Mouse (Mus musculus): ENCODE data around the gene Comt. TPM values are rescaled to one million over a fixed set of nuclear protein-coding genes. Genes with fewer than 3 reads are reported as not detected.

The Comt gene
- total and polyA plus RNA-seq, 3 experiments, result 36.7 to 51.1 (median 47.5) TPM

- ATAC-seq (ENCODE audit: extremely low read depth, insufficient number of reproducible peaks, low FRiP score, poor library complexity, severe bottlenecking) (no peak), DNase-seq (ENCODE audit: low spot score) (no peak)
- peaks cover 14% of the 10 kb centered on the region for H3K9me3 ChIP-seq (replicated peaks)
- peaks cover 17% of the 10 kb centered on the region for H3K4me1 ChIP-seq (ENCODE audit: insufficient read depth, low read depth, low read length)
- no peaks in the 10 kb centered on the region for H3K27me3 ChIP-seq (ENCODE audit: insufficient read depth, low read length)
- H3K4me3 ChIP-seq (ENCODE audit: low read depth, low read length), result no peak overlapping the region
- no peaks in the 10 kb centered on the region for H3K36me3 ChIP-seq (replicated peaks)
- no peak for TF ChIP-seq POLR2AphosphoS5 (IDR thresholded peaks at IDR 0.05; ENCODE audit: insufficient replicate concordance, low read depth, low read length)
- TF ChIP-seq GATA1 (IDR thresholded peaks at IDR 0.05; ENCODE audit: borderline replicate concordance, low read length), result no peak
- TF ChIP-seq CTCF (IDR thresholded peaks at IDR 0.05; ENCODE audit: low read depth, low read length), result no peak
- TF ChIP-seq TAL1 (conservative IDR thresholded peaks at IDR 0.05; ENCODE audit: low read depth, low read length), result no peak
- TF ChIP-seq GATA2 (IDR thresholded peaks at IDR 0.05; ENCODE audit: borderline replicate concordance, low read depth, low read length), result no peak
Observed at GRCm38 (mm10) chr16:18362948-18363347, 63.7 kb downstream of the Comt start.

GRCm38 (mm10) chr16:18360151-18360805 lies 66.4 kb downstream of the Comt start:
- peaks cover 23% of the 10 kb centered on the region for H3K4me1 ChIP-seq (ENCODE audit: insufficient read depth, low read depth, low read length)
- no peaks in the 10 kb centered on the region for H3K27me3 ChIP-seq (ENCODE audit: insufficient read depth, low read length)
- no peak for DNase-seq (ENCODE audit: low spot score)
- no peaks in the 10 kb centered on the region for H3K36me3 ChIP-seq (replicated peaks)
- no peak overlapping the region for H3K4me3 ChIP-seq (ENCODE audit: low read depth, low read length)
- ATAC-seq (ENCODE audit: extremely low read depth, insufficient number of reproducible peaks, low FRiP score, poor library complexity, severe bottlenecking), result no peak
- H3K9me3 ChIP-seq (replicated peaks), result peaks cover 12% of the 10 kb centered on the region
- TF ChIP-seq TAL1 (conservative IDR thresholded peaks at IDR 0.05; ENCODE audit: low read depth, low read length), result no peak
- TF ChIP-seq POLR2AphosphoS5 (IDR thresholded peaks at IDR 0.05; ENCODE audit: insufficient replicate concordance, low read depth, low read length), result no peak
- no peak for TF ChIP-seq GATA2 (IDR thresholded peaks at IDR 0.05; ENCODE audit: borderline replicate concordance, low read depth, low read length)
- no peak for TF ChIP-seq GATA1 (IDR thresholded peaks at IDR 0.05; ENCODE audit: borderline replicate concordance, low read length)
- no peak for TF ChIP-seq CTCF (IDR thresholded peaks at IDR 0.05; ENCODE audit: low read depth, low read length)

DNA sequence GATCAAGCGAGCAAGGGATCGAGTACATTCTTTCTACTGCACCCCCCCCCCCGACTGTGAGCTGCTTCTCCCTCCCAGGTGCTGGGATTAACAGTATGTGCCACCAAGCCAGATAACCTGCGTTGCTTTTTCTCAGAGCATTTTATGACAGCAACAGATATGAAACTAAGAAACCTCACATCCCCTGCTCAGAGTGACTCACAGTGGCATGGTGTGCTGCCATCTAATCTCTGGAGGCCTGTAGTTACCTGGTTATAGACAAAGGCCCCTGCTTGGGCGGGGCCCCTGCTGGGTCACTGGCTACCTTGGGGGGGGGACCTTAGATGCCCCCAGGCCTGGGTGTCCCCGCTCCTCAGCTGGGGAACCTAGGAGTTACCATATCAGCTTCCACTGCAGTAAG lies 68.7 kb downstream of the Comt start:
- Histone ChIP-seq H3K27me3 (ENCODE audit: insufficient read depth, low read length) (no peaks in the 10 kb centered on the region), H3K36me3 (replicated peaks) (no peaks in the 10 kb centered on the region), H3K9me3 (replicated peaks) (peaks cover 8% of the 10 kb centered on the region), H3K4me3 (ENCODE audit: low read depth, low read length) (no peak overlapping the region), H3K4me1 (ENCODE audit: insufficient read depth, low read depth, low read length) (peaks cover 37% of the 10 kb centered on the region)
- ATAC-seq (ENCODE audit: extremely low read depth, insufficient number of reproducible peaks, low FRiP score, poor library complexity, severe bottlenecking) (no peak), DNase-seq (ENCODE audit: low spot score) (no peak)
- no peak for TF ChIP-seq GATA1 (IDR thresholded peaks at IDR 0.05; ENCODE audit: borderline replicate concordance, low read length)
- no peak for TF ChIP-seq POLR2AphosphoS5 (IDR thresholded peaks at IDR 0.05; ENCODE audit: insufficient replicate concordance, low read depth, low read length)
- TF ChIP-seq CTCF (IDR thresholded peaks at IDR 0.05; ENCODE audit: low read depth, low read length), result no peak
- no peak for TF ChIP-seq GATA2 (IDR thresholded peaks at IDR 0.05; ENCODE audit: borderline replicate concordance, low read depth, low read length)
- TF ChIP-seq TAL1 (conservative IDR thresholded peaks at IDR 0.05; ENCODE audit: low read depth, low read length), result no peak

DNA sequence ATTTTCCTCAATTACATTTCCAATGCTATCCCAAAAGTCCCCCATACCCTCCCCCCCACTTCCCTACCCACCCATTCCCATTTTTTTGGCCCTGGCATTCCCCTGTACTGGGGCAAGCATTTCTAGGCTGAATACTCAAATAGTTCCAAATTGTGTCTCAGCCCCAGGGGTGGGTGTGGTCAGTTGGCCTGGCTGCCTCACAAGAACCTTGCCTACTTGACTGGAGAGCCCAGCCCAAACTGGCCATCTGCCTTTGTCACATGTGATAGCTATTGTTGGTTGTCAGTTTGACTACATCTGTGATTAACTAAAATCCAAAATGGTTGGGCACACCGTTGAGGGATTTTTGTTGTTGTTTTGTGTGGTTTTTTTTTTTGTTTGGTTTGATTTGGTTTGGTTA lies 69.7 kb downstream of the Comt start:
- TF ChIP-seq POLR2AphosphoS5 (IDR thresholded peaks at IDR 0.05; ENCODE audit: insufficient replicate concordance, low read depth, low read length), result no peak
- TF ChIP-seq GATA2 (IDR thresholded peaks at IDR 0.05; ENCODE audit: borderline replicate concordance, low read depth, low read length), result no peak
- no peak for TF ChIP-seq CTCF (IDR thresholded peaks at IDR 0.05; ENCODE audit: low read depth, low read length)
- no peak for TF ChIP-seq GATA1 (IDR thresholded peaks at IDR 0.05; ENCODE audit: borderline replicate concordance, low read length)
- no peak for TF ChIP-seq TAL1 (conservative IDR thresholded peaks at IDR 0.05; ENCODE audit: low read depth, low read length)
- H3K4me1 ChIP-seq (ENCODE audit: insufficient read depth, low read depth, low read length), result peaks cover 43% of the 10 kb centered on the region
- no peak for DNase-seq (ENCODE audit: low spot score)
- H3K36me3 ChIP-seq (replicated peaks), result no peaks in the 10 kb centered on the region
- H3K9me3 ChIP-seq (replicated peaks), result peaks cover 8% of the 10 kb centered on the region
- no peak overlapping the region for H3K4me3 ChIP-seq (ENCODE audit: low read depth, low read length)
- no peak for ATAC-seq (ENCODE audit: extremely low read depth, insufficient number of reproducible peaks, low FRiP score, poor library complexity, severe bottlenecking)
- no peaks in the 10 kb centered on the region for H3K27me3 ChIP-seq (ENCODE audit: insufficient read depth, low read length)

Other genes with a start within 250 kb of the Comt start
- gene Ccdc188, start 209.0 kb downstream of the Comt start, total RNA-seq (2014; fragmentation: Nextera tagmentation), result not detected in 2 replicates
- not detected in 2 replicates for gene Ccdc188, start 209.0 kb downstream of the Comt start, total RNA-seq (2017)
- not detected in 2 replicates for gene Ccdc188, start 209.0 kb downstream of the Comt start, polyA plus RNA-seq (2012)
- 0.45 and 1.5 TPM in 2 replicates for gene Zdhhc8, start 191.7 kb downstream of the Comt start, total RNA-seq (2014; fragmentation: Nextera tagmentation)
- gene Zdhhc8, start 191.7 kb downstream of the Comt start, total RNA-seq (2017), result 0.46 and 0.71 TPM in 2 replicates
- 4.7 and 5.7 TPM in 2 replicates for gene Zdhhc8, start 191.7 kb downstream of the Comt start, polyA plus RNA-seq (2012)
- 72.5 and 76.6 TPM in 2 replicates for gene Trmt2a, start 178.2 kb downstream of the Comt start, total RNA-seq (2014; fragmentation: Nextera tagmentation)
- 107 and 122 TPM in 2 replicates for gene Trmt2a, start 178.2 kb downstream of the Comt start, total RNA-seq (2017)
- gene Trmt2a, start 178.2 kb downstream of the Comt start, polyA plus RNA-seq (2012), result 86.8 and 91.4 TPM in 2 replicates
- gene Ranbp1, start 178.1 kb downstream of the Comt start, total RNA-seq (2014; fragmentation: Nextera tagmentation), result 543 and 645 TPM in 2 replicates
- gene Ranbp1, start 178.1 kb downstream of the Comt start, total RNA-seq (2017), result 405 and 431 TPM in 2 replicates
- gene Ranbp1, start 178.1 kb downstream of the Comt start, polyA plus RNA-seq (2012), result 1,262 and 1,589 TPM in 2 replicates
- not detected in 2 replicates for gene Gm49776, start 168.5 kb downstream of the Comt start, total RNA-seq (2014; fragmentation: Nextera tagmentation)
- 0.35 TPM in 1 of 2 replicates, not detected in the other for gene Gm49776, start 168.5 kb downstream of the Comt start, total RNA-seq (2017)
- gene Gm49776, start 168.5 kb downstream of the Comt start, polyA plus RNA-seq (2012), result not detected in 2 replicates
- 52.8 and 52.9 TPM in 2 replicates for gene Dgcr8, start 137.6 kb downstream of the Comt start, total RNA-seq (2014; fragmentation: Nextera tagmentation)
- 45.9 and 52.7 TPM in 2 replicates for gene Dgcr8, start 137.6 kb downstream of the Comt start, total RNA-seq (2017)
- gene Dgcr8, start 137.6 kb downstream of the Comt start, polyA plus RNA-seq (2012), result 5.9 and 9.8 TPM in 2 replicates
- 87.0 and 88.7 TPM in 2 replicates for gene Tango2, start 78.7 kb downstream of the Comt start, total RNA-seq (2014; fragmentation: Nextera tagmentation)
- 40.7 and 47.9 TPM in 2 replicates for gene Tango2, start 78.7 kb downstream of the Comt start, total RNA-seq (2017)
- gene Tango2, start 78.7 kb downstream of the Comt start, polyA plus RNA-seq (2012), result 37.3 and 42.8 TPM in 2 replicates
- 53.7 and 64.0 TPM in 2 replicates for gene Arvcf, start 78.7 kb downstream of the Comt start, total RNA-seq (2014; fragmentation: Nextera tagmentation)
- gene Arvcf, start 78.7 kb downstream of the Comt start, total RNA-seq (2017), result 188 and 239 TPM in 2 replicates
- 137 and 154 TPM in 2 replicates for gene Arvcf, start 78.7 kb downstream of the Comt start, polyA plus RNA-seq (2012)
- gene Txnrd2, start 468 bp downstream of the Comt start, total RNA-seq (2014; fragmentation: Nextera tagmentation), result 25.3 and 50.3 TPM in 2 replicates
- 12.8 and 18.3 TPM in 2 replicates for gene Txnrd2, start 468 bp downstream of the Comt start, total RNA-seq (2017)
- gene Txnrd2, start 468 bp downstream of the Comt start, polyA plus RNA-seq (2012), result 16.4 and 18.5 TPM in 2 replicates
- 4.0 and 7.9 TPM in 2 replicates for gene Gnb1l, start 71.9 kb upstream of the Comt start, total RNA-seq (2014; fragmentation: Nextera tagmentation)
- 5.3 and 6.1 TPM in 2 replicates for gene Gnb1l, start 71.9 kb upstream of the Comt start, total RNA-seq (2017)
- gene Gnb1l, start 71.9 kb upstream of the Comt start, polyA plus RNA-seq (2012), result 8.0 and 10.6 TPM in 2 replicates
- 9.3 and 9.9 TPM in 2 replicates for gene Rtl10, start 72.0 kb upstream of the Comt start, total RNA-seq (2014; fragmentation: Nextera tagmentation)
- 3.5 and 4.2 TPM in 2 replicates for gene Rtl10, start 72.0 kb upstream of the Comt start, total RNA-seq (2017)
- 7.1 and 8.3 TPM in 2 replicates for gene Rtl10, start 72.0 kb upstream of the Comt start, polyA plus RNA-seq (2012)
- not detected in 2 replicates for gene Tbx1, start 163.8 kb upstream of the Comt start, total RNA-seq (2014; fragmentation: Nextera tagmentation)
- 0.11 TPM in 1 of 2 replicates, not detected in the other for gene Tbx1, start 163.8 kb upstream of the Comt start, total RNA-seq (2017)
- gene Tbx1, start 163.8 kb upstream of the Comt start, polyA plus RNA-seq (2012), result not detected in 2 replicates
- gene Gp1bb, start 195.6 kb upstream of the Comt start, total RNA-seq (2014; fragmentation: Nextera tagmentation), result not detected in 2 replicates
- gene Gp1bb, start 195.6 kb upstream of the Comt start, total RNA-seq (2017), result 0.11 TPM in 1 of 2 replicates, not detected in the other
- gene Gp1bb, start 195.6 kb upstream of the Comt start, polyA plus RNA-seq (2012), result 0.20 and 0.44 TPM in 2 replicates
- gene Gm49601, start 199.6 kb upstream of the Comt start, total RNA-seq (2014; fragmentation: Nextera tagmentation), result not detected in 2 replicates
- 0.33 TPM in 1 of 2 replicates, not detected in the other for gene Gm49601, start 199.6 kb upstream of the Comt start, total RNA-seq (2017)
- gene Gm49601, start 199.6 kb upstream of the Comt start, polyA plus RNA-seq (2012), result not detected in 2 replicates
- not detected in 2 replicates for gene Sept5, start 203.1 kb upstream of the Comt start, total RNA-seq (2014; fragmentation: Nextera tagmentation)
- gene Sept5, start 203.1 kb upstream of the Comt start, total RNA-seq (2017), result 0.05 TPM in 1 of 2 replicates, not detected in the other
- gene Sept5, start 203.1 kb upstream of the Comt start, polyA plus RNA-seq (2012), result not detected in 2 replicates